Mouse (Mus musculus): ENCODE data around the gene Prdm16.

DNA sequence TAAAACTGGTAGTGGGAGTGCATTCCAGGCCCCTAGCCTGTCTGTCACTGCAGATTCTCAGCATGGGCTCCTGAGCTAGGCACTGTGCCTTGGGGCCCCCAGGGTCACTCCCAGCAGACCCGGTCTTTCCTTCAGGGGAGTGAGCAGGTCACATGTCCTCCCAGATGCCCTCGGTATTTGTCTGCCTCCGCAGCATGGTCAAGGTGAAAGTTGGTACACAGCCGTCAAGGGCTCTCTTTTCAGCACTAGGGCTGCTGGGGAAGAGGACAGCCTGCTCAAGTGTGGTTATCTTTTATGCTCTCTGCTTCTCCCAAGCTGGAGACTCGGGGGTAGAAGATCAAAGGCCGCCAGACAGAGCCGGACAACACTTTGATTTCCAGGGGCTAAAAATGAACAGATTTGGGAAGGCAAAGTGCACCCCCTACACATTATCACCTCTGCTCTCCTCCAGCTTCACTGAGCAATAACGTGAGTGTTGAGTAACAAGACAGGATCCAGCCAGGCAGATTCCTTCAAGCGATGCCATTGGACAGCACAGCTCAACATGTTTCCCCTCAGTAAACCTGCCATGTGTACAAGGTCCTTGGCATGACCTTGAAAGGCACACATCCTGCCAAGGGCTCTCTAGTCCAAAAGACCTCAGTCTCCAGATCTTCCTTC lies 193.9 kb downstream of the Prdm16 start:
- no peak for TF ChIP-seq CTCF (IDR thresholded peaks at IDR 0.05; ENCODE audit: control insufficient read depth, insufficient read depth, insufficient read length)
- no peak for TF ChIP-seq MAX (IDR thresholded peaks at IDR 0.05)
- no peak for TF ChIP-seq FOSL1 (IDR thresholded peaks at IDR 0.05; ENCODE audit: insufficient read depth, low read length, poor library complexity, severe bottlenecking)
- no peak for TF ChIP-seq USF1 (IDR thresholded peaks at IDR 0.05; ENCODE audit: low read depth)
- no peak for TF ChIP-seq CEBPB (IDR thresholded peaks at IDR 0.05; ENCODE audit: low read depth)
- no peak for TF ChIP-seq MYOG (IDR thresholded peaks at IDR 0.05; ENCODE audit: control insufficient read depth, extremely low read depth, insufficient read length)
- TF ChIP-seq MYOD1 (IDR thresholded peaks at IDR 0.05; ENCODE audit: control insufficient read depth, insufficient read length, low read depth), result no peak

All from C2C12 (cell line).